Mouse (Mus musculus): Measurements from ENCODE around the gene Adad2.

DNA sequence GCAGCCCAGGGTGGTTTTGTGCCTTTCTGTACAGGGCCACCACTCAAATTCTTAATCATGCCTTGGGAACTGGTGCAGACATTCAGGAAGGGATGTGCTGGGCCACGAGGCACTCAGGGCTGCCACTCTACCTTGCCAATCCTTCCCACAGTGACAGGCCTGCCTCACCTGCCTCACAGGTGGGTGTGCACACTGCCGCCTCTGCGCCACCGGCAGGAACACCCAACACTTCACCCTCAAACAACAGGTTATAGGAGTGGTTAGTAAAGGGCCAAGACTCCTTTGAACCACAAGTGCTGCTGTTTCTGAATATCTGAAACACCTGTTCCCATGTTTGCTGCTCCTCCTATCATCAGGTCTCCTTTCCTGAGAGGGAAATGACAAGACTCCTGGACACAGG is 40.1 kb upstream of the Adad2 start:
- no peak for TF ChIP-seq POLR2AphosphoS2 (IDR thresholded peaks at IDR 0.05; ENCODE audit: insufficient read length, low read depth)
- no peak for TF ChIP-seq POLR2A (IDR thresholded peaks at IDR 0.05; ENCODE audit: insufficient read length, low read depth)
- no peak for TF ChIP-seq SRF (IDR thresholded peaks at IDR 0.05; ENCODE audit: control insufficient read depth, insufficient read length, low read depth)
- TF ChIP-seq USF1 (IDR thresholded peaks at IDR 0.05; ENCODE audit: low read depth): no peak
- no peak for TF ChIP-seq TCF12 (IDR thresholded peaks at IDR 0.05; ENCODE audit: insufficient read depth, poor library complexity, severe bottlenecking)
- no peak for TF ChIP-seq E2F4 (IDR thresholded peaks at IDR 0.05; ENCODE audit: insufficient read depth)
- TF ChIP-seq MYOG (IDR thresholded peaks at IDR 0.05; ENCODE audit: control insufficient read depth in 1 of 3, insufficient read depth in 1 of 3, insufficient read length in 2 of 3, low read depth in 2 of 3): no peak
- TF ChIP-seq MAX (IDR thresholded peaks at IDR 0.05; ENCODE audit: low read depth): no peak
- no peak for TF ChIP-seq CEBPB (IDR thresholded peaks at IDR 0.05; ENCODE audit: insufficient read depth, poor library complexity, severe bottlenecking)
- TF ChIP-seq TCF3 (IDR thresholded peaks at IDR 0.05; ENCODE audit: insufficient read length, low read depth): no peak
- TF ChIP-seq MYOD1 (IDR thresholded peaks at IDR 0.05; ENCODE audit: control insufficient read depth in 1 of 3, insufficient read length in 2 of 3, low read depth in 2 of 3): no peak
- TF ChIP-seq REST (IDR thresholded peaks at IDR 0.05; ENCODE audit: insufficient read depth, insufficient read length): no peak
